Mouse (Mus musculus) kidney, adult 11 months (tissue): ENCODE results near the gene Tmem216.
A peak's percentile ranks its signal among the peaks of the same experiment; 100 is the strongest.
"Not testable (repeated sequence)": the region's sequence is repeated elsewhere in the genome, so short reads cannot be mapped to it uniquely, and the experiment has no call there.

Source experiments
- DNase-seq: peaks from one replicate; pipeline ENCODE4 v3.0.0; 2022

Tmem216 gene

DNA sequence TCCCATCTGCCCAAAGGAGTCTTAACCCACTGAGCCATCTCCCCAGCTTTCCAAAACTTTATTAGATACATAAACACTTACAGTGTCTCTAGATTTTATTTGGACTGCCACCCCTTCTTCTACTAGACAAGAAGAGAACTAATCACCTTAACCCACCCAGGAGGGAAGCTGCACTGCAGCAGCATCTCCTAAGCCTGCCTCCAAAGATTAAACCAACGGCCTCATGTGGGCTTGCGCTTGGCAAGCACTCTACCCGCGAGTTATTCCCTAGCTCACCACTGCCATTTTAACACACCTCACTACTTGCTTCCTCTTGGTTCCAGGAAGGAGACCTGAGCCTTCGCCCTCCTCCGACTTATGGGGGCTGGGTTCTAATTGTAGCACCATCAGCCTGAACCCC, 8.2 kb upstream of the Tmem216 start:
- DNase-seq: no peak

- no peak for DNase-seq
Observed at GRCm38 (mm10) chr19:10562351-10562750, 6.3 kb upstream of the Tmem216 start.

DNA sequence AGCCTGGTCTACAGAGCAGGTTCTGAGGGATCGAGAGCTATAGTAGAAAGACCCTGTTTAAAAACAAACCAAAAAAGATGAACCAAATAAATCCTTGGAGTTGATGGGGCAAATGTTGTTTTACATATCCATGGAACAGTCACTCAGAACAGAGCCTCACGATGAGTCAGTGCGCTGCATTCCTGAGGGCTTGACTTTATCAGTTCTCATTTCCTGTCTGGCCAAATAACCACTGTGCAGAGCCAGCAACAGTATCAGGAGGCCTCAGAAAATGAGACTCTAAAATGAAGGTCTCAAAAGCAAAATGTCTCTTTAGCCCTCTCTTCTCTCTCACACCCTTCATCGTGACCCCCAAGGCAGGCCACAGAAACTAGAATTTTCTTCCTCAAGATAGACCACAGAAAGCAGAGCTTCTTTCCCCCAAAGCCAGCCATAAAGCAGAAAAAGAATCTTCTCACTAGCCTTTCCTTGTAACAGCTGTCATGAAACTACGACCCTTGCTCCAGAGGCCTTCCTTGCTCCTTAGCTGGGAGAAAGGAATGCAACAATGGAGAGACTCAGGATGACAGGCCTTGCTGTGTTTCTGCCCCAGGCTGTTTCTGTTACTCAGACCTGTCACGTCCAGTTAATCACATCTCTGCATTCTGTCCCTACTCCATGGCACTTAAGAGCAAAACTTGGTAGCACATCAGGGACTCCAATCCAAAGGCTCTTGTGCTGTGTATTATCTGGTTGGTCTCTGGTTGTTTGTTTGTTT, 5.7 kb upstream of the Tmem216 start:
- DNase-seq: no peak

DNA sequence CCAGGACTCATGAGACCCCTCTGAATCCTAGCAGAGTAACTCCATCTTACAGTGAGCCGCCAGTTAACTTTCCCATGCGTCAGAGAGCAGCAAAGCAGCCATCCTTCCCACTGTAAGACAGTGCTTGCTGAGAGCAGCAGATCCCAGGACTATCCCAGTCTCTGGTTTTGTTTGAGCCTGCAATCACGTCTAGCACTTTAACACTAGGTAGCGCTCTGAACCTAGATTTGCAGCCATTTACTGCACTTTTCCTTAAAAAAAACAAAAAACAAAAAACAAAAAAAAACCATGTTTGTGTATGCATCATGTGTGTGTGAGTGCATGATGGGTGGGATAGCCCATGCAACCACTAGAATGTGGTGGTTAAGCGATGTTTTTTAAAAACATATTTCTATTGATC, 4.1 kb upstream of the Tmem216 start:
- no peak for DNase-seq

DNA sequence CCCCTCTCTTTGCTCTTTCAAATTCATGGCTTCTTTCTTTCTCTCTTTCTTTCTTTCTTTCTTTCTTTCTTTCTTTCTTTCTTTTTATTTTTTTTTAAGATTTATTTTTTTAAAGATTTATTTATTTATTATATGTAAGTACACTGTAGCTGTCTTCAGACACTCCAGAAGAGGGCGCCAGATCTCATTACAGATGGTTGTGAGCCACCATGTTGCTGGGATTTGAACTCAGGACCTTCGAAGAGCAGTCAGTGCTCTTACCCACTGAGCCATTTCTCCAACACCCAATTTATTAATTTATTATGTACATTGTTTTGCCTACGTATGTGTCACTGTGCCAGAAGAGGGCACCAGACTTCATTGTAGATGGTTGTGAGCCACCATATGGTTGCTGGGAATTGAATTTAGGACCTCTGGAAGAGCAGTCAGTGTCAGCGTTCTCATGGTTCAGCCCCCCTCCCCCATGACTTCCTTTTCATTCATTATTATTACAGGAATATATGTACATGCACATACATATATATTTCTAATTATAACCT, 1.9 kb upstream of the Tmem216 start:
- DNase-seq: not testable (repeated sequence)

DNA sequence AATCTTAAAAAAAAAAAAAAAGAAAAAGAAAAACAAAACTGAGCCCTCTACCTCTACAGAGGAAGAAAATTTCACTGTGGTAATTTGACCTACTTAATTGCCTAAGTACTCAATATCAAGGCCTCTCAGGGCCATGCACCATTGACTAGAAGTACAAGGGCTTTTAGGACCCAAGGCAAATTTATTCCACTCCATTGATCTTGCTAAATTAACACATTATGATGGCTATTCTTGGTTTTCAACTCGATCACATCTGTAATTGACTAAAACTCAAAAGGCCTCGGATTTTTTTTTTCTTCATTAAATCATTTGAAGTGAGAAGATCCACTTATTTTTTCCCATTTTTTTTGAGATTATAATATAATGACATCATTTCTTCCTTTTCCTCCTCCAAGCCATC, 1.4 kb upstream of the Tmem216 start:
- DNase-seq: no peak

DNA sequence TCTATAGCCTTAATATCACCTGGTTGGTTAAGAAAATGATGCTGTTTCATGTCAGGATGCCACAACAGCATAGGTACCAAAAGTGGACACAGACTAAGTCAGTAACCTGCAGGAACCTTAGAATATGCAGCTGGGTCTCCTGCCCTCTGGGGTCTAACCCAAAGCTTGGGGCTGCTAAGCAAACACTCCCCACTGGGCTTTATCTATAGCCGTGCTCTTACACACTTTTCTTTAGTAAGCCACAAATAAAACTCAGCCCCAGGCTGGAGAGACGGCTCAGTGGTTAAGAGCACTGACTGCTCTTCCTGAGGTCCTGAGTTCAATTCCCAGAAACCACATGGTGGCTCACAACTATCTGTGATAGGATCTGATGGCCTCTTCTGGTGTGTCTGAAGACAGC, 963 bp upstream of the Tmem216 start:
- DNase-seq: no peak

DNA sequence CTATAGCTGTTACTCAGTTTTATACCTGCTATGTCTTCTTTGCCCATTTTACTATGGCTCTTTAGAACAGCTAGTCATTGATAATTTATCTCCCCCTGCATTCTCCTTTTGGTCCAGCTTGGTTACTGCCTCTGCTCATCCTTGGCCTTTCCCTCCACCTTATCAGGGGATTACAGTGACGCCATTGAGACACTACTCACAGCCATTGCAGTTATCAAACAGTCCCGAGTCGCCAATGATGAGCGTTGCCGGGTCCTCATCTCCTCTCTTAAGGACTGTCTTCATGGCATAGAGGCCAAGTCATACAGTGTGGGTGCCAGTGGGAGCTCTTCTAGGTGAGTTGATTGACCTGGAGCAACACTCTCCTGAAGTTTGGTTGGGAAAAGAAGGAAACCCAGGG, 16.6 kb downstream of the Tmem216 start:
- no peak for DNase-seq

DNA sequence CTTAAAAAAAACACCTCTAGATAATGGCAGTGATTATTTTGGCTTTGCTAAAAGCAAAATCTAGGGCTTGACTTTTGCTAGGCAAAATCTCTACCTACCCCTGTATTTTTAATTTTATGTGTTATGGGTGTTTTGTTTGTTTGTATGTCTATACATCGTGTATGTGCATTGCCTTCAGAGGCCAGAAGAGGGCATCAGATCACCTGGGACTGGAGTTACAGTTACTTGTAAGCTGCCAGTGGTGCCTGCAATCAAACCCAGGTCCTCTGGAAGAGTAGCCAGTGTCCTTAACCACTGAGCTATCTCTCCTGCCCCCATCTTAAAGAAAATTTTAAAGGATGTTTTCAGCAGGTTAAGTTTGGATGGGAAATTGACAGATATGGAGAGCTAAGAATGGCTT, 26.0 kb downstream of the Tmem216 start:
- DNase-seq: no peak

- no peak for DNase-seq
Observed at GRCm38 (mm10) chr19:10525910-10526309, 30.1 kb downstream of the Tmem216 start, which contains the start of gene Sdhaf2. Gene Sdhaf2, minus strand, starts transcription at chr19:10526142.

GRCm38 (mm10) chr19:10525106-10525901, 30.7 kb downstream of the Tmem216 start, which contains the start of gene Cpsf7:
Gene Cpsf7, plus strand, starts transcription at chr19:10525266.
- DNase-seq: peak; percentile 92

DNA sequence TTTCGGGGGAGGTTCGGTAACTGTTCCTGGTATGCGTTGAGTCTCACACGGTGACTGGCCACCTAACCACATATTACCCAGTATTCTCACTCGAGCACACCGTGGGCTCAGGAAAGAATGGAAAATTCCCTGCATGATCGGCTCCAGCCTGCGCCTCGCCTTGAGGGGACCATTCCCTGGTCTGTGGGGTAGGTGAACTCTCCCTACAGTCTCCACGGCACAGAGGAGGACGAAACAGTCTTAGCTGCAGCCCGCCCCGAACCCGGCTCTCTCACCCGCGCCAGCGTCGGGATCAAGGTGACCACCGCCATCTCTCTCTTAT, 31.3 kb downstream of the Tmem216 start:
- no peak for DNase-seq

DNA sequence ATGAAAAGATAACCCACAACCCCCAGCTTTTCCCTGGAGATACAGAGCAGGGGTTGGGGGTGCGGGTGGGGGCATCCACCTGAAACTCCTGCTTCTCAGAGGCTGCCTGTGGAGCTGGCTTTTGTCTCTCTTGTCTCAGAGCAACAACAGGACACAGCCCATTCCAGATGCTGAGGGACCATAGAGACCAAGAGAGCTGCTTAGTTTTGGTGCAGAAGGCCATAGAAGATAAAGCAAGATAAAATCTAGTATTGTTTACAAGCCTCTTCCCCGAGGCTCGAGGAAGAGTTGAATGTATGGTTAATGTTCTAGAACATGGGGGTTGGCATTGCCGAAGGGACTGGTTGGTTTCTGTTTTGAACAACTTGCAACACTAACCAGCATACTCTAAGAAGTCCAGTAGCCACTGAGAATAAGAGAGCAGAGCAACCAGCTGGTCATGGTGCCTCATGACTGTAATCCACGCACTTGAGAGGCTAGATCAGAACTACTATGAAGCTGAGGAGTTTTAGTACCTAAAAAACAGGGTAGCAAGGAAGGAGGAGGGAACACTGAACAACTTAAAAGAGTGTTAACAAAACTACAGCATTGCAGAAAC, 32.5 kb downstream of the Tmem216 start:
- no peak for DNase-seq

DNA sequence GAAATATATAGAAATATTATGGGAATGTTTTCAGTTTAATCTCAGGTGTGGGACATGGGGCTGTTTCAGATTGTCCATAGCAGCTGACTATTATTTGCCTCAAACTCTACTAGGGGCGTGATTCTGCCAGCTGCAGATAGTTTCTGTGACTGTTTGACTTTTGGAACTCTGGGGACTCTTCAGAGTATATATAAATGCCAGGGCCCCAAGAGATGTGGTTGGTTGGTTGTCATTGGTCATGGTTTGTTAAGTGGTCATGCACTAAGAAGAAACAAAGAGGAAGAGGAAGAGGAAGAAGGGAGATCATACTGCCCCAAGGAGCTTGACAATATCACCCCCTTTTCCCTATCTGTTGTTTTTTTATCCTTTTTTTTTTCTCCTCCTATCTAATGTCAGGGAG, 34.1 kb downstream of the Tmem216 start:
- DNase-seq: no peak

DNA sequence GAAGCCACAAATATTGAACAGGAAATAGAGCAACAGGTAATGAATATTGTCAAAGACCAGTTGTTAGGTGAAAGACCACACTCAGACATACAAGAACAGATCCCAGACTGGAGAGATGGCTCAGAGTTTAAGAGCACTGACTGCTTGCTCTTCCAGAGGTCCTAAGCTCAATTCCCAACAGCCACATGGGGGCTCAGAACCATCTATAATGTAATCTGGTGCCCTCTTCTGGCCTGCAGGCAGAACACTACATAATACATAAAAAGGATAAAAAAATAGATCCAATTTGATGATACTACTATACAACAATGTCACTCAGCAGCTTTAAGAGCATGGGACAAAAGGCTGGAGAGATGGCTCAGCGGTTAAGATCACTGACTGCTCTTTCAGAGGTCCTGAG, 35.7 kb downstream of the Tmem216 start:
- DNase-seq: no peak

- DNase-seq: no peak
Observed at GRCm38 (mm10) chr19:10510759-10511330, 45.2 kb downstream of the Tmem216 start.

DNA sequence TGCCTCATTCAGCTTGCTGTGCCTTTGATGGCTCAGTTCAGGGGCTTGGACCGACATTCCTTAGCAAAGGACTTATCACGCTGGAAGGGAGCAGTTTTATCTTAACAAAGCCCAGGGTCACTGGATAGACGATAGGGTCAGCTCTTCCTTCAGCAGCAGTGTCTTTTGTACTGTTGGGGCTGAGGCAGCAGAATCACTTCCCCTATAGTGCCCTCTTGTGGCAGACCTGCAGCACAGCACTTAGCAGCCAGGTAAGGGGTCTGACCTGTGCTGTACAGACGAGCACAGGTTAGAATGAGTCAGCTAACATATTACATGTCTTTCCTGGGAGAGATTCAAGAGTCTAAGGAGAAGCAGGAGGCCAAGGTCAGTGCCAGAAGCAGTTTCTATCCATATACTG, 53.5 kb downstream of the Tmem216 start:
- no peak for DNase-seq

DNA sequence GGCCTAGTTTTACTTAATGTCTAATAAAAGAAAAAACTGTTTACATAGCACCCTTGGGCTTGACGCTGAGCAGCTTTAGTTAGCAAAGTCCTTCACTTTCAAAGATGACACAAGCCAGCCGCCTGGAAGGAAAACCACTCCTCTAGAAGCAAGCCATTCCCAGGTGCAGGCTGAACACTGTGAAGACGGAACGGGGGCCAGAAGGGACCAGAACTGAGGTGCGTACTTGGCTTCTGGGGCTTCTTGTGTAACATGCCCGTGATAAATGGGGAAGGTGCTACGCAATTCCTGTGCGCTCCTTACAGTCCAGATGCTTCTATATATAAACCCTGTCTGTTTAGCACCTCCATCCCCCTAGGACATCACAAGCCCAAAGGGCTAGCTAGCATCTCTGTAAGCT, 55.5 kb downstream of the Tmem216 start:
- no peak for DNase-seq

DNA sequence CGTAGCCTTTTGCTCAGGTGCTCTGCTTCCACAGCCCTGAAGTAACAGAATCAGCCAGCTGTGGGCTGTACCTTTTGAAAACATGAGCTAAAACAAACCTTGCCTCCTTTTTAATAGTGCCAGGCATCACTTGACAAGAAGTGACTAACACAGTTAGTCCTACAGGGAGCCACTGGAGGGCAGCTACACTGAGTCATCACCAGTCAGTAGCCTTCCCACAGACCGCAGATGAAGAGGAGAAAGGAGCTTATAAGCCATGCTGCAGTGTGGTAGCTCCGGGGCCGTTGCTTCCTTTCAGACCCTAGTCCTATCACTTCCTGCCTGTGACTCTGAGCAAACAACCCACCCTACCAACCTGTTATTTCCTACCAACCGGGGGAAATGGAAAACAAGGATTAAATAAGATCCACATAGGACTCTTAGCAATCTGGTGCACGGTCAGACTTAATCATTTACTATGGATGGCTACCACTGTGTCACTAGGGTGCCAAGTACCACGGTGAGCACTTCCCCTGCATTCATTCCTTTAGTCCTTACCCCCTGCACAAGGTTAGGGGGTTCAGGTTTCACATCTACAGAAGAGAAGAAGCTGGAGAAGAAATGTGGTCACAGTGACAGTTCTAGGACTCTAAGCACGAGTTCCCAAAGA, 58.4 kb downstream of the Tmem216 start:
- DNase-seq: no peak

DNA sequence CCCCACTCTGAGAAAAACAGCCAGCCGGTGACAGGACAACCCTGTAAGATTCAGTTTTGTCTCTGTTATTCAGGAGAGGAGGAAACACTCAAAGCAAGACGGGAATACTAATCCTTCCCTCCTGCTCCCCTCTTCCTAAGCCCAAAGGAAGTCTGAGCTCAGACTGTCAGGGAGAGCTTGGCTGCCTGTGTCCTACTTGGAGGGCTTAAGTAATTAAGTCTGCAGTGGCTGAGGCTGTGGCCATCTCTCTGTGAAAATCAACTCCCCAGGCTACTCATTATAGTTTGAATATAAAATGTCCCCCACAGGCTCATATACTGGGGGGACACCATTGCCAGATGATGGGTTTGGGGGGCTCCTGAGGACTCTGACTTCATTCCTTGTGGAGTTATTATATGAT, 59.1 kb downstream of the Tmem216 start:
- no peak for DNase-seq

- no peak for DNase-seq
Observed at GRCm38 (mm10) chr19:10495670-10496069, 60.4 kb downstream of the Tmem216 start.

DNA sequence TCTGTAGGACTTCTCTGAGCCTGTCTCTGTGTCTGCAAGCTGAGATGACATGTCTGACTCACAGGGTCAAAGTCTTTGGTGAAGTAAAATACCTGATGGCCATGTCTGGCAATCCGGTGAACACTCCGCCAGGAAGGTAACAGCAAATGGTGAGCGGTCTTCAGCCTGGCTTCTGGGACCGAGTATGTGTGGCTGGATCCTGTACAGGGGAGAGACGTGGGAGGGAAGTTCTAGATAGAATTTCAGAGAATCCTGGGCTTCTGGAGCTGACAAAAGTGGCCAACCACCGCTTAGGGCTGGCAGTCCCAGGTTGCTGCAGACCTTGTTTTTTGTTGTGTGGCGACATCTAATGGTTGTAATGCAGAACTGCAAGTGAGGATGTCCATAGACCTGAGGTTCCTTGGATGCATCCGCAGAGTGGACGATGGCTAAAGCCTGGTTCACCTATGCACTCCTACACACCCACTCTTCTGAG, 69.7 kb downstream of the Tmem216 start:
- DNase-seq: peak; percentile 44
